ENCODE assay signal across 8 mouse cellular contexts in the genomic region with DNA sequence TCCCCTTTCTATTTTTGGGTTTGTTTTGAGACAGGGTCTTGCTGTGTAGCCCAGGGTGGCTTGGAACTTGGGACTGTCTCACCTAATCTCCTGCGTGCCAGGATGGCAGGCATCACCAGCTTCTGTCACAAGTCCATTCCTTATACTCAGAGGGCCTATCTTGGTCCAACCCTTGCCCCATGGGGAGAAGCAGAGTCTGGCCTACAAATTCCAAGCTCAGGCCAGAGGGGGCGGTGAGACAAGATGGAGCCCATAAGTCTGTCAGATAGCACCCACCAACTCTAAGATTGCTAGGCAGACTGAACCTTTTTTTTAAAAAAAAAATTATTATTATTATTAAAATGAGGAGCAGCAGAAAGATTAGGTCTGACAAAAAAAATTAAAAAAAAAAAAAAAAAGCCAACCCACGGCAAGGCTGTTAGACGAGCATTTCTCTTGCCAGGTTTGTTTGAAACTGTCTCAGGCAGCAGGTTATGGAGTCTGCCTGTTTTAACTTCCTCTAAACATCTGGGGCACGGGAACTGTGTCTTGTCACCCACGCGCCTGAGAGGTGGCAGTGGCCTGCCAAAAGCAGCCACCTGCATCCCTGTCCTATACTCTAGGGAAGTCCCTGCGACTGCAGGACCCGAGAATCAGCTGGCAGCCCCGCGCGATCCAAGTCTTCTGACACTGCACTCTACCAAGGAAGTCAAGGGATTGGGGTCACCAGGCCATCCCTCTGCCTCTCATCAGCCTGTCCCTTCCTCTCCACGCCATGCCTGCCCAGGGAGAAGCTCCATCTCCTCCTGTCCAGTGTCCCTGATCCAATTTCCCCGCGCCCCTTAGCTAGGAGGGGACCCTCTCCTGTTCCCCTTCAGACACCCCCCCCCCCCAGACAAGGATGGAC. TPM values are rescaled to one million over a fixed set of nuclear protein-coding genes. Genes with fewer than 3 reads are reported as not detected.
A peak's percentile ranks its signal among the peaks of the same experiment; 100 is the strongest.
DNase-seq lines count a peak whose midpoint lies in the region; ATAC-seq and TF ChIP-seq lines count a peak whose summit lies in the region.

No protein-coding gene starts in this region.

- H3K36me3 ChIP-seq in MEL (ENCODE audit: control insufficient read depth in 1 of 2, insufficient read depth in 2 of 2, low read length in 2 of 2) = peaks cover 2 to 15% of the 10 kb centered on the region in 2 experiments; a peak in 3 of 4 replicates
- no peaks in the 10 kb centered on the region for H3K36me3 ChIP-seq in heart, embryonic 15.5 days

- no peak for TF ChIP-seq POLR2A in MEL (IDR thresholded peaks at IDR 0.05; ENCODE audit: control insufficient read depth in 1 of 2, insufficient read depth in 1 of 2, low read depth in 1 of 2, low read length in 2 of 2, poor library complexity in 1 of 2)

- H3K27me3 ChIP-seq in MEL (ENCODE audit: control insufficient read depth in 1 of 2, insufficient read depth in 2 of 2, low read length in 2 of 2) = no peaks in the 10 kb centered on the region
- 0 out of 2 replicates have a peak, but pooled peaks cover 3% of the 10 kb centered on the region for H3K27me3 ChIP-seq in heart, embryonic 15.5 days

- peak overlapping the region; percentile 93 for H3K4me2 ChIP-seq in heart, embryonic 15.5 days

- TF ChIP-seq RAD21 in MEL (IDR thresholded peaks at IDR 0.05; ENCODE audit: low read depth, low read length) = no peak

- TF ChIP-seq EP300 in MEL (IDR thresholded peaks at IDR 0.05; ENCODE audit: low read depth in 1 of 2, low read length in 2 of 2) = no peak

- peaks cover 0 to 29% of the 10 kb centered on the region in 2 experiments for H3K4me1 ChIP-seq in MEL (ENCODE audit: control insufficient read depth in 1 of 2, insufficient read depth in 2 of 2, low read length in 2 of 2)
- peaks cover 24% of the 10 kb centered on the region for H3K4me1 ChIP-seq in heart, embryonic 15.5 days (replicated peaks)

- 11% methylated on average over 15 of the region's 15 CpGs for WGBS in heart, embryonic 15.5 days

- H3K9ac ChIP-seq in MEL (ENCODE audit: control insufficient read depth, low read depth, low read length, poor library complexity, severe bottlenecking) = peak overlapping the region; percentile 80
- peak overlapping the region; percentile 54 for H3K9ac ChIP-seq in heart, embryonic 15.5 days

- H3K9me3 ChIP-seq in MEL (replicated peaks; ENCODE audit: insufficient read depth, low read length) = no peaks in the 10 kb centered on the region
- no peaks in the 10 kb centered on the region for H3K9me3 ChIP-seq in heart, embryonic 15.5 days (replicated peaks)

- peak; percentile 12 for ATAC-seq in common myeloid progenitor, adult 5-6 weeks (replicated peaks; ENCODE audit: low read depth, poor library complexity, severe bottlenecking)
- ATAC-seq in heart, embryonic 15.5 days (replicated peaks; ENCODE audit: insufficient number of reproducible peaks, insufficient read depth, low FRiP score, low read depth) = peak; percentile 12; the same call in 1 of the 2 replicates

- peak overlapping the region; percentile 66 for H3K27ac ChIP-seq in MEL (ENCODE audit: control insufficient read depth, low read depth, low read length)
- peak overlapping the region; percentile 37; the same call in 1 of the 2 replicates for H3K27ac ChIP-seq in heart, embryonic 15.5 days

- peaks cover 14% of the 10 kb centered on the region for H3K79me2 ChIP-seq in MEL (ENCODE audit: control insufficient read depth, insufficient read depth, low read length, poor library complexity)

- DNase-seq in B cell, adult 2 months = peak; percentile 70 to 76
- peak; percentile 83 for DNase-seq in MEL (ENCODE audit: low read depth, low spot score)
- DNase-seq in kidney, postnatal 36 days = peak; percentile 18 to 43
- DNase-seq in lung, postnatal 10 days = peak; percentile 55
- DNase-seq in right cerebral cortex, postnatal 10 days (ENCODE audit: low spot score in 2 of 2) = peak; percentile 51 to 69
- no peak for DNase-seq in urinary bladder, adult 2 months (ENCODE audit: low spot score)

- peak overlapping the region; percentile 78 to 81 for H3K4me3 ChIP-seq in MEL (ENCODE audit: control insufficient read depth in 1 of 2, insufficient read depth in 1 of 2, low read depth in 2 of 2, low read length in 2 of 2)
- peak overlapping the region; percentile 55 for H3K4me3 ChIP-seq in heart, embryonic 15.5 days

- TF ChIP-seq CTCF in MEL (IDR thresholded peaks at IDR 0.05 in 2 of 3, conservative IDR thresholded peaks at IDR 0.05 in 1 of 3; ENCODE audit: control insufficient read depth in 1 of 3, insufficient read depth in 1 of 3, low read depth in 2 of 3, low read length in 3 of 3, poor library complexity in 1 of 3, severe bottlenecking in 1 of 3) = no peak

TF ChIP-seq in MEL, 35 proteins besides CTCF, POLR2A, EP300 and RAD21:
- TF ChIP-seq MAX (IDR thresholded peaks at IDR 0.05; ENCODE audit: low read length) = no peak
- no peak for TF ChIP-seq JUND (IDR thresholded peaks at IDR 0.05; ENCODE audit: low read depth, low read length)
- peak; percentile 59; the same call in 1 of the 2 replicates for TF ChIP-seq TBP (IDR thresholded peaks at IDR 0.05; ENCODE audit: low read depth, low read length)
- peak; percentile 57; the same call in 1 of the 2 replicates for TF ChIP-seq MYC (IDR thresholded peaks at IDR 0.05; ENCODE audit: low read depth, low read length)
- no peak for TF ChIP-seq CHD2 (IDR thresholded peaks at IDR 0.05; ENCODE audit: low read length)
- TF ChIP-seq SIN3A (IDR thresholded peaks at IDR 0.05; ENCODE audit: low read length) = peak; percentile 84; the same call in 1 of the 2 replicates
- TF ChIP-seq GATA1 (IDR thresholded peaks at IDR 0.05; ENCODE audit: low read depth, low read length) = no peak
- no peak for TF ChIP-seq ELF1 (IDR thresholded peaks at IDR 0.05; ENCODE audit: low read depth, low read length)
- no peak for TF ChIP-seq HCFC1 (IDR thresholded peaks at IDR 0.05; ENCODE audit: low read depth, low read length)
- TF ChIP-seq USF1 (IDR thresholded peaks at IDR 0.05; ENCODE audit: low read depth, low read length) = no peak
- no peak; the same call in 1 of the 2 replicates for TF ChIP-seq NELFE (IDR thresholded peaks at IDR 0.05; ENCODE audit: low read depth, low read length)
- no peak for TF ChIP-seq KAT2A (conservative IDR thresholded peaks at IDR 0.05; ENCODE audit: low read depth, low read length)
- TF ChIP-seq TAL1 (IDR thresholded peaks at IDR 0.05; ENCODE audit: low read length) = 0 out of 2 replicates have a peak, but pooled peaks have one; percentile 7
- TF ChIP-seq ETS1 (IDR thresholded peaks at IDR 0.05; ENCODE audit: low read depth, low read length) = peak; percentile 71
- no peak for TF ChIP-seq BHLHE40 (IDR thresholded peaks at IDR 0.05; ENCODE audit: borderline replicate concordance, low read depth, low read length)
- no peak; the same call in 1 of the 2 replicates for TF ChIP-seq CHD1 (IDR thresholded peaks at IDR 0.05; ENCODE audit: low read depth, low read length)
- no peak for TF ChIP-seq ZC3H11A (IDR thresholded peaks at IDR 0.05; ENCODE audit: low read depth, low read length)
- TF ChIP-seq TCF12 (IDR thresholded peaks at IDR 0.05; ENCODE audit: low read depth, low read length) = 0 out of 2 replicates have a peak, but pooled peaks have one; percentile 18
- no peak; the same call in 1 of the 2 replicates for TF ChIP-seq MXI1 (IDR thresholded peaks at IDR 0.05; ENCODE audit: low read depth, low read length)
- TF ChIP-seq ZNF384 (IDR thresholded peaks at IDR 0.05; ENCODE audit: low read depth, low read length) = peak; percentile 63
- no peak for TF ChIP-seq MAZ (IDR thresholded peaks at IDR 0.05; ENCODE audit: low read depth, low read length)

RNA-seq across cellular contexts. Expression of gene Orai2, which starts 0.6 kb away (rescaled TPM):
- total RNA-seq in MEL (2012; rRNA removed) = 26.6 and 33.6 TPM in 2 replicates
- polyA plus RNA-seq in MEL (2012; ENCODE audit: insufficient read depth in 1 of 2, insufficient read length in 2 of 2, low read depth in 1 of 2, low replicate concordance in 2 of 2, missing spikeins in 1 of 2) = 10 to 100 TPM in 1 of 2 experiments, not detected in 1; 35.7 TPM
- 26.4 and 33.7 TPM in 2 replicates for total RNA-seq in common myeloid progenitor, adult 5-6 weeks (2017)
- polyA plus RNA-seq in heart, embryonic 15.5 days (2015; fragmentation: Nextera tagmentation; extraction: Ambion mirVana) = 1.9 and 4.5 TPM in 2 replicates
- polyA plus RNA-seq in urinary bladder, adult 2 months (2012; rRNA removed) = 9.8 and 10.8 TPM in 2 replicates

RNA-seq across cellular contexts. Expression of gene Prkrip1, which starts 28.9 kb away (rescaled TPM):
- 55.1 and 55.6 TPM in 2 replicates for total RNA-seq in MEL (2012; rRNA removed)
- polyA plus RNA-seq in MEL (2012; ENCODE audit: insufficient read depth in 1 of 2, insufficient read length in 2 of 2, low read depth in 1 of 2, low replicate concordance in 2 of 2, missing spikeins in 1 of 2) = 10 to 100 TPM in 1 of 2 experiments, not detected in 1; 84.1 TPM
- 24.2 and 67.2 TPM in 2 replicates for total RNA-seq in common myeloid progenitor, adult 5-6 weeks (2017)
- polyA plus RNA-seq in heart, embryonic 15.5 days (2015; fragmentation: Nextera tagmentation; extraction: Ambion mirVana) = 33.6 and 34.6 TPM in 2 replicates
- 20.8 and 23.3 TPM in 2 replicates for polyA plus RNA-seq in urinary bladder, adult 2 months (2012; rRNA removed)

RNA-seq across cellular contexts. Expression of gene Alkbh4, which starts 33.9 kb away (rescaled TPM):
- 17.1 and 23.2 TPM in 2 replicates for total RNA-seq in MEL (2012; rRNA removed)
- polyA plus RNA-seq in MEL (2012; ENCODE audit: insufficient read depth in 1 of 2, insufficient read length in 2 of 2, low read depth in 1 of 2, low replicate concordance in 2 of 2, missing spikeins in 1 of 2) = 10 to 100 TPM in 1 of 2 experiments, not detected in 1; 24.2 TPM
- total RNA-seq in common myeloid progenitor, adult 5-6 weeks (2017) = 11.8 and 14.3 TPM in 2 replicates
- polyA plus RNA-seq in heart, embryonic 15.5 days (2015; fragmentation: Nextera tagmentation; extraction: Ambion mirVana) = 10.2 and 13.1 TPM in 2 replicates
- polyA plus RNA-seq in urinary bladder, adult 2 months (2012; rRNA removed) = 11.2 and 11.3 TPM in 2 replicates

RNA-seq across cellular contexts. Expression of gene Lrwd1, which starts 34.0 kb away (rescaled TPM):
- total RNA-seq in MEL (2012; rRNA removed) = 98.2 and 103 TPM in 2 replicates
- polyA plus RNA-seq in MEL (2012; ENCODE audit: insufficient read depth in 1 of 2, insufficient read length in 2 of 2, low read depth in 1 of 2, low replicate concordance in 2 of 2, missing spikeins in 1 of 2) = 100 to 1,000 TPM in 1 of 2 experiments, not detected in 1; 133 TPM
- 48.9 and 57.0 TPM in 2 replicates for total RNA-seq in common myeloid progenitor, adult 5-6 weeks (2017)
- 15.1 and 22.5 TPM in 2 replicates for polyA plus RNA-seq in heart, embryonic 15.5 days (2015; fragmentation: Nextera tagmentation; extraction: Ambion mirVana)
- polyA plus RNA-seq in urinary bladder, adult 2 months (2012; rRNA removed) = 20.5 and 22.6 TPM in 2 replicates

RNA-seq across cellular contexts. Expression of gene Polr2j, which starts 53.4 kb away (rescaled TPM):
- 316 and 318 TPM in 2 replicates for total RNA-seq in MEL (2012; rRNA removed)
- polyA plus RNA-seq in MEL (2012; ENCODE audit: insufficient read depth in 1 of 2, insufficient read length in 2 of 2, low read depth in 1 of 2, low replicate concordance in 2 of 2, missing spikeins in 1 of 2) = 100 to 1,000 TPM in 1 of 2 experiments, not detected in 1; 269 TPM
- total RNA-seq in common myeloid progenitor, adult 5-6 weeks (2017) = 158 and 163 TPM in 2 replicates
- polyA plus RNA-seq in heart, embryonic 15.5 days (2015; fragmentation: Nextera tagmentation; extraction: Ambion mirVana) = 135 and 140 TPM in 2 replicates
- 104 and 141 TPM in 2 replicates for polyA plus RNA-seq in urinary bladder, adult 2 months (2012; rRNA removed)
